Mouse (Mus musculus) kidney, adult 2 months (tissue): ENCODE measurements at regions not wholly inside any gene's neighbourhood (a gene's known extent, or its start where the extent isn't known, plus 50 kb on each side); places are given as distances from the start of the nearest gene placed in this dataset.

ENCODE experiments used
- CTCF ChIP-seq: fragments of 200-500 bp; conservative IDR thresholded peaks from 2 replicates; pipeline ENCODE4 v1.5.1; 2011; ENCODE audit warnings: low read depth, mild to moderate bottlenecking, control low read depth, low read length, moderate library complexity, mixed read lengths; ENCODE audit not compliant: insufficient read depth, insufficient read length
- POLR2A ChIP-seq: fragments of 200-500 bp; IDR thresholded peaks from one replicate; pipeline ENCODE4 v1.6.1; 2011; ENCODE audit warnings: low read depth, low read length, control low read depth

- TF ChIP-seq CTCF (peak; percentile 29; the same call in 1 of the 2 replicates), POLR2A (no peak)
Measured at GRCm38 (mm10) chr7:137696831-137697230, 259.4 kb downstream of the Glrx3 start.
